Mouse (Mus musculus) liver, postnatal 0 days (tissue): ENCODE results near the gene Srebf2.

Experiments
- CTCF ChIP-seq: sonication (generic); IDR thresholded peaks from 2 replicates; pipeline ENCODE4 v1.5.1; 2016; ENCODE audit warnings: antibody characterized with exemption, low read depth
- EP300 ChIP-seq: IDR thresholded peaks from 2 replicates; pipeline ENCODE4 v1.6.1; 2016; ENCODE audit warnings: antibody characterized with exemption, low read depth, mild to moderate bottlenecking

GRCm38 (mm10) chr15:82198342-82198741 lies 51.4 kb downstream of the Srebf2 start:
- TF ChIP-seq CTCF: no peak
- TF ChIP-seq EP300: no peak
